Mouse (Mus musculus) heart, adult 2 months (tissue): ENCODE results near the gene Trpv2. TPM values are rescaled to one million over a fixed set of nuclear protein-coding genes. Genes with fewer than 3 reads are reported as not detected.

Source experiments
- DNase-seq, 2 experiments: peaks; one replicate each; pipeline ENCODE4 v3.0.0; 2021
- H3K27ac ChIP-seq: fragments of 200-600 bp; 2 replicates; pipeline ENCODE4 v1.8.1; 2022
- H3K27me3 ChIP-seq: fragments of 200-500 bp; 2 replicates; pipeline ENCODE4 v1.6.1; 2012; ENCODE audit warnings: mild to moderate bottlenecking, low read length, inconsistent platforms, mixed read lengths; ENCODE audit not compliant: control insufficient read depth, insufficient read depth
- H3K36me3 ChIP-seq: fragments of 200-500 bp; 2 replicates; pipeline ENCODE4 v1.6.1; 2012; ENCODE audit warnings: low read length, inconsistent platforms; ENCODE audit not compliant: control insufficient read depth, insufficient read depth
- H3K4me1 ChIP-seq: fragments of 200-500 bp; 2 replicates; pipeline ENCODE4 v1.6.1; 2011; ENCODE audit warnings: low read length; ENCODE audit not compliant: control insufficient read depth, insufficient read depth
- H3K4me3 ChIP-seq: fragments of 200-600 bp; 2 replicates; pipeline ENCODE4 v1.8.1; 2022
- H3K79me2 ChIP-seq: fragments of 200-500 bp; replicated peaks from 2 replicates; pipeline ENCODE4 v1.6.1; 2012; ENCODE audit warnings: mild to moderate bottlenecking, inconsistent platforms, low read length, moderate library complexity, mixed read lengths; ENCODE audit not compliant: control insufficient read depth, insufficient read depth
- H3K9ac ChIP-seq: fragments of 200-500 bp; 2 replicates; pipeline ENCODE4 v1.6.1; 2012; ENCODE audit warnings: low read depth, mild to moderate bottlenecking, control low read depth, inconsistent platforms, low read length, mixed read lengths
- CTCF ChIP-seq: fragments of 200-600 bp; IDR thresholded peaks from 2 replicates; pipeline ENCODE4 v1.8.1; 2022; ENCODE audit warnings: antibody characterized with exemption, mild to moderate bottlenecking, moderate library complexity
- EP300 ChIP-seq: fragments of 200-500 bp; IDR thresholded peaks from 2 replicates; pipeline ENCODE4 v1.6.1; 2011; ENCODE audit warnings: low read depth, low read length, control low read depth; ENCODE audit not compliant: insufficient read depth
- POLR2A ChIP-seq: fragments of 200-500 bp; IDR thresholded peaks from 2 replicates; pipeline ENCODE4 v1.6.1; 2011; ENCODE audit warnings: mild to moderate bottlenecking, low read depth, low read length, control low read depth; ENCODE audit not compliant: insufficient read depth
- WGBS: fragments of 180-500 bp; shearing (Covaris S2); methylation state at CpG from one replicate; pipeline ENCODE4 v1.1.7; 2018; 5-methylcytosine and 5-hydroxymethylcytosine counted together
- intact Hi-C: fragments of 180-260 bp; cut with DNase I; formaldehyde crosslinking; loops from one replicate; pipeline ENCODE4 v1.15.1; 2025
- polyA plus RNA-seq: library from polyadenylated mRNA; depleted of rRNA; stranded (reverse); fragments of >200 nt; gene quantifications from 2 replicates; pipeline ENCODE4 v1.2.3, GENCODE M21; 2012
- total RNA-seq, 2 experiments: library from RNA; stranded (reverse); gene quantifications; 2 replicates each; pipeline ENCODE4 v1.2.3; 2021

Gene Trpv2
- total and polyA plus RNA-seq, 3 experiments, result 2.6 to 4.6 (median 3.5) TPM

DNA sequence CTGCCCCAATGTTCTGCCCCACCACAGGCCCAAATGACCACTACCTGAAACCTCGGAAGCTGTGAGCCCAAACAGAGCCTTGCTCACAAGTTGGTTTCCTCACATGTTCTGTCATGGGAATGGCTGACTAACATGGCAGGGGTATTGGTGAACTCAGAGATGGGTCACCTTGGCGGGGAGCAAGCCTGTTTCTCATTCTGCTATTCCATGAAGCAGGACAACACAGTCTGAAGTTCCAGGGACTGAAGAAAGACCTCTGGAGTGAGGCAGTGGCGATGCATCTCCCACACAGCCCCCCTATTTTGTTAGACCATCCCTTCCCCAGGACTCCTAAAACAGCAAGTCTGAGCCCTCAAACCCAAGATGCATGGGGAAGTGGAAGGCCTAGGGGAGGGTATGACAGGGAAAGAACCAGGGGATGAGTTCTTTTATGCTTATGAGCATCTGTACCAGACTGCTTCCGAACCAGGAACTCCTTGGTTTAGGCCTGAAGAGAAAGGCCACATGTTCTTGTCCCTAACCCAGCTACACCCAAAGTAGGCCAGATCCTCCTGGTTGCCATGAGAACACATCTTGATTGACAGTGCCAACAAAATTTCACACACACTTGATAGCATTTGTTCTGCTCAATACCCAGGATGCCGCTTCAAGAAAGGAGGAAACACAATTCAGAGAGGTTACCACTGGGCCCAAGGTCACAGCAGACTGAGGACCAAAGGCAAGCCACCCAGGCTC, 70.5 kb downstream of the Trpv2 start:
- intact Hi-C loops, result loop anchor here (5.0 kb wide), 1 partner anchor 92 kb away; the partner anchor contains the start of gene Ubb
- 93% methylated on average over 5 of the region's 5 CpGs for WGBS
- H3K79me2 ChIP-seq, result no peaks in the 10 kb centered on the region
- peaks cover 38% of the 10 kb centered on the region for H3K4me1 ChIP-seq
- no peak overlapping the region for H3K9ac ChIP-seq
- H3K27me3 ChIP-seq, result no peaks in the 10 kb centered on the region
- TF ChIP-seq CTCF (no peak), POLR2A (no peak), EP300 (no peak)
- no peak for DNase-seq
- no peak overlapping the region for H3K4me3 ChIP-seq
- H3K36me3 ChIP-seq, result no peaks in the 10 kb centered on the region; the same call in 1 of the 2 replicates
- H3K27ac ChIP-seq, result no peak overlapping the region

DNA sequence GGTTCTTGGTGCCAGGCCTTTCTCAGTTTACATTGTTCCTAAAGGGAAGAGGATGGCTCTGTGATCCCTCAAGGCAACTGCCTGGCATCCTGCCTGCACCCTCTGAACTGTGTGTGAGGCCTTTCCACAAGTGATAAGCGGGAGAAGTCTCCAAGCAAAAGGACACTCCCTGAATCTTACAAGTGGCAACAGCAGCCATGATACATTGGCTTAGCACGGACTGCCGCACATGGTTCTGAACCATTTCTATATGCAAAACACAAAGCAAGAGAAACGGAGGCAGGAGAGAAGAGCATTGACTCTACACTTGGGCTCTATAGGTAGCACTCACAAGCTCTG, 71.0 kb downstream of the Trpv2 start:
- H3K27me3 ChIP-seq, result no peaks in the 10 kb centered on the region
- WGBS, result 76% methylated on average over 4 of the region's 4 CpGs
- no peaks in the 10 kb centered on the region; the same call in 1 of the 2 replicates for H3K36me3 ChIP-seq
- H3K27ac ChIP-seq, result peak overlapping the region; percentile 69
- H3K79me2 ChIP-seq, result no peaks in the 10 kb centered on the region
- peaks cover 38% of the 10 kb centered on the region for H3K4me1 ChIP-seq
- no peak overlapping the region for H3K4me3 ChIP-seq
- intact Hi-C loops, result loop anchor here (5.0 kb wide), 1 partner anchor 93 kb away; the partner anchor contains the start of gene Ubb
- no peak overlapping the region for H3K9ac ChIP-seq
- TF ChIP-seq EP300 (no peak), CTCF (no peak), POLR2A (no peak)
- no peak for DNase-seq

DNA sequence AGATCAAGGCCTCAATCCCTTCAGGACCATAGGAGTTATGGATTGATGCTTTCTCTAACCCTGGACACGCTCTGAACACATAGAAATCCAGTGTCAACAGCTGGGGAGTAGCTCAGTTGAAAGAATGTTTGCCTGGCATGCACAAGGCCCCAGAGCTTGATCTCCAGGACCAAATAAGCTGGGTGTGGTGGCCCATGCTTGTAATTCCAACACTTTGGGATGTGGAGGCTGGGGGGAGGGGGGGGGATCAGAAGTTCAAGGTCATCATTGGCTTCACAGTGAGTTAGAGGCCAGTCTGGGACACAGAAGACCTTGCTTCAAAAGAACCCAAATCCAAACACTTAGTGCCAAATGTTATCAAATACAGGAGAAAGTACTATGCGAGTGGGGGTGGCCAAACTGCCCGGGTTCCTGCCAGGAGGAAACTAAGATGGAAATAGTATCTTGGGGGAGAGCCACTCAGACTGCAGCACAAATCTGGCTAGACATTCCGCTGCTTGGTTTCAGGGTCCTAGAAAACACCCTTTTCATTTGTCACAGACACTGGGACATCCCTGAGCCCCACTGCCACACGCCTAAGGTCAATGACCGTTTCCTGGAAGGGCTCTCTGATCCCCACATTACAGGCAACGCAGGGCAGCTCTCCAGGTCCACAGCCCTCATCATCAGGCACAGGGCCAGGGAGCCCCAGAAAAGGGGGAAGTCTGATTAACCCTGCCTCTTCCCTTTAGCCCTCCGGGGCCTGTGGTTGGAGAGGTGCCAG, 71.6 kb downstream of the Trpv2 start:
- Histone ChIP-seq H3K27ac (peak overlapping the region; percentile 69), H3K79me2 (no peaks in the 10 kb centered on the region), H3K36me3 (no peaks in the 10 kb centered on the region; the same call in 1 of the 2 replicates), H3K27me3 (no peaks in the 10 kb centered on the region), H3K4me1 (peaks cover 38% of the 10 kb centered on the region), H3K4me3 (no peak overlapping the region), H3K9ac (peak overlapping the region; percentile 38)
- DNase-seq, result peak; percentile 64 to 67
- WGBS, result 11% methylated on average over 8 of the region's 8 CpGs
- intact Hi-C loops, result loop anchor here (5.0 kb wide), 1 partner anchor 94 kb away; the partner anchor contains the start of gene Ubb
- TF ChIP-seq EP300 (no peak), POLR2A (no peak), CTCF (no peak)

DNA sequence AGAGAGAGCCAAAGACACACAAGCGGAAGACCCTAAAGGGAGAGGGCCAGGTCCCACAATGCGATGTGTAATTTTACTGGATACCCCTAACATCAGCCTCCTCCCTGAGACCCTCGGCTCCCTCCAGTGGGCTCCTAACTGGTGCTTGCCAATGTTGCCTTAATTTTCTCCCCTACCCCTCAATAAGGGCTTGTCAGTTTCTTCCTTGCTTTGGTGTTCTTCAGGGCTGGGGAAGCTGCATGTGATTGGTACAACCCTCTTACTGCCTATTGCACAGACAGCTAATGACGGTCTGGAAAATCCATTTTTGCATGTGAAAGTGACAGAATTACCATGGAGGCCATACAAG, 72.2 kb downstream of the Trpv2 start:
- H3K27ac ChIP-seq, result peak overlapping the region; percentile 69
- no peak overlapping the region for H3K4me3 ChIP-seq
- intact Hi-C loops, result loop anchor here (5.0 kb wide), 1 partner anchor 94 kb away; the partner anchor contains the start of gene Ubb
- TF ChIP-seq EP300 (no peak), CTCF (no peak), POLR2A (no peak)
- peak overlapping the region; percentile 38; the same call in 1 of the 2 replicates for H3K9ac ChIP-seq
- 22% methylated on average over 4 of the region's 4 CpGs for WGBS
- H3K27me3 ChIP-seq, result no peaks in the 10 kb centered on the region
- no peak for DNase-seq
- no peaks in the 10 kb centered on the region for H3K79me2 ChIP-seq
- peaks cover 39% of the 10 kb centered on the region for H3K4me1 ChIP-seq
- H3K36me3 ChIP-seq, result no peaks in the 10 kb centered on the region; the same call in 1 of the 2 replicates

DNA sequence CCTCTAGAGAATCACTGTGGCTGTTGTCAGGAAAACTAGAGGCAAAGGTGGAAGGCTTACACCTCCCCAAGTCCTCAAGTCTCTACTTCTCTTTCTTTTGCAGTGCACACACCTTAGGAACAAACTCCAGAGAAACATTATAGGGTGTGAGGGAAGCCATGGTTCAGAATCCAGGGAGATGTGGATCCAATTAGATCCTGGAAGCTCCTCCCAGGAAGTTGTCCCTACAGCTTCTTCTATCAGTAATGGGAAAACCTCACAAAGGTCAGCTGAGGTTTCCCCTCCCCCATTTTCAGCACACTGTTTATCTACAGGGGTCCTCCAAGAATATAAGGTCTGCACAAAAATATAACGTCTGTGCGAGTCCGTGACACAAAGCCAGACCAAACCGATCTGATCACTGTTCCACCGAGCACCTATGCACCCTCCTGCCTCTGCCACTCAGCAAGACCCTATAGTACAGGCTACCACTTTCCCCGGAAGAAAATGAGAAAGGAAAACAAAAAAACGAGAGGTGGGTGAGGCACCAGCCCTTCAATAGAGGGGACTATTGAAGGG, 72.8 kb downstream of the Trpv2 start:
- Histone ChIP-seq H3K27ac (peak overlapping the region; percentile 69), H3K4me3 (peak overlapping the region; percentile 53), H3K4me1 (peaks cover 39% of the 10 kb centered on the region), H3K79me2 (no peaks in the 10 kb centered on the region), H3K27me3 (no peaks in the 10 kb centered on the region), H3K9ac (no peak overlapping the region; the same call in 1 of the 2 replicates), H3K36me3 (no peaks in the 10 kb centered on the region; the same call in 1 of the 2 replicates)
- TF ChIP-seq EP300 (no peak), CTCF (no peak), POLR2A (no peak)
- no peak for DNase-seq
- intact Hi-C loops, result loop anchor here (5.0 kb wide), 1 partner anchor 95 kb away; the partner anchor contains the start of gene Ubb
- WGBS, result 27% methylated on average over 7 of the region's 7 CpGs
